Mouse (Mus musculus) kidney, postnatal 0 days (tissue): Measurements from ENCODE around the gene Prep. TPM values are rescaled to one million over a fixed set of nuclear protein-coding genes. Genes with fewer than 3 reads are reported as not detected.
"Not testable (repeated sequence)": the region's sequence is repeated elsewhere in the genome, so short reads cannot be mapped to it uniquely, and the experiment has no call there.

Experiments used
- ATAC-seq: fragments of 200-750 bp; cut with Nextera tagmentation; replicated peaks from 2 replicates; pipeline ENCODE4 v1.8.0; 2017; ENCODE audit warnings: low read depth, moderate number of reproducible peaks, moderate TSS enrichment, moderate library complexity; ENCODE audit not compliant: low FRiP score
- DNase-seq: peaks from one replicate; pipeline ENCODE4 v3.0.0-alpha.2; 2016; ENCODE audit warnings: low spot score
- H3K27ac ChIP-seq: fragments of 300-500 bp; sonication (generic); 2 replicates; pipeline ENCODE4 v1.5.1; 2014; ENCODE audit warnings: mild to moderate bottlenecking
- H3K27me3 ChIP-seq: fragments of 300-500 bp; sonication (generic); 2 replicates; pipeline ENCODE4 v1.6.1; 2014; ENCODE audit warnings: low read length, mixed read lengths; ENCODE audit not compliant: insufficient read depth
- H3K36me3 ChIP-seq: fragments of 300-500 bp; sonication (generic); 2 replicates; pipeline ENCODE4 v1.6.1; 2014; ENCODE audit warnings: low read length, mixed read lengths; ENCODE audit not compliant: insufficient read depth
- H3K4me1 ChIP-seq: fragments of 300-500 bp; sonication (generic); replicated peaks from 2 replicates; pipeline ENCODE4 v1.6.1; 2014; ENCODE audit warnings: antibody characterized with exemption, low read length, mixed read lengths; ENCODE audit not compliant: insufficient read depth
- H3K4me2 ChIP-seq: fragments of 300-500 bp; sonication (generic); 2 replicates; pipeline ENCODE4 v1.6.1; 2014; ENCODE audit warnings: mild to moderate bottlenecking, low read length, moderate library complexity, mixed read lengths
- H3K4me3 ChIP-seq: fragments of 300-500 bp; sonication (generic); replicated peaks from 2 replicates; pipeline ENCODE4 v1.5.1; 2014; ENCODE audit warnings: low read depth, low read length
- H3K9ac ChIP-seq: fragments of 300-500 bp; sonication (generic); 2 replicates; pipeline ENCODE4 v1.6.1; 2014; ENCODE audit warnings: low read depth, low read length
- H3K9me3 ChIP-seq: fragments of 300-500 bp; sonication (generic); replicated peaks from 2 replicates; pipeline ENCODE4 v1.6.1; 2016; ENCODE audit warnings: low read length, inconsistent platforms, mixed read lengths
- CTCF ChIP-seq: IDR thresholded peaks from 2 replicates; pipeline ENCODE4 v1.5.1; 2016; ENCODE audit warnings: antibody characterized with exemption, low read depth, mild to moderate bottlenecking, moderate library complexity
- WGBS: fragments of 180-500 bp; shearing (Covaris S2); extraction: QIAGEN DNeasy Blood & Tissue Kit; methylation state at CpG from one replicate; pipeline ENCODE4 v1.1.7; 2014; 5-methylcytosine and 5-hydroxymethylcytosine counted together
- polyA plus RNA-seq: library from polyadenylated mRNA; unstranded; fragments of >200 nt; fragmentation: Nextera tagmentation; extraction: Ambion mirVana; gene quantifications from 2 replicates; pipeline ENCODE4 v1.2.1, GENCODE M21; 2015

Prep gene
- polyA plus RNA-seq, 1 experiment from 2014 or later, result 12.8 TPM

- TF ChIP-seq CTCF, result no peak
- no peak overlapping the region for H3K4me3 ChIP-seq
- DNase-seq, result no peak
- no peak overlapping the region for H3K4me2 ChIP-seq
- H3K9ac ChIP-seq, result no peak overlapping the region
- H3K27ac ChIP-seq, result no peak overlapping the region
- no peaks in the 10 kb centered on the region for H3K27me3 ChIP-seq
- WGBS, result 80% methylated on average over 5 of the region's 5 CpGs
- H3K4me1 ChIP-seq, result no peaks in the 10 kb centered on the region
- peaks cover 43% of the 10 kb centered on the region for H3K36me3 ChIP-seq
- H3K9me3 ChIP-seq, result no peaks in the 10 kb centered on the region
- no peak for ATAC-seq
Measured at GRCm38 (mm10) chr10:45151137-45151536, 84.1 kb downstream of the Prep start.

GRCm38 (mm10) chr10:45151771-45152692, 85.0 kb downstream of the Prep start:
- peaks cover 43% of the 10 kb centered on the region for H3K36me3 ChIP-seq
- H3K9me3 ChIP-seq, result no peaks in the 10 kb centered on the region
- ATAC-seq, result no peak
- H3K27ac ChIP-seq, result no peak overlapping the region
- WGBS, result 93% methylated on average over 12 of the region's 12 CpGs
- DNase-seq, result no peak
- H3K4me1 ChIP-seq, result no peaks in the 10 kb centered on the region
- no peak overlapping the region for H3K4me3 ChIP-seq
- no peak for TF ChIP-seq CTCF
- H3K4me2 ChIP-seq, result no peak overlapping the region
- H3K9ac ChIP-seq, result no peak overlapping the region
- H3K27me3 ChIP-seq, result no peaks in the 10 kb centered on the region

GRCm38 (mm10) chr10:45154557-45155060, 87.6 kb downstream of the Prep start:
- DNase-seq, result no peak
- Histone ChIP-seq H3K9me3 (no peaks in the 10 kb centered on the region), H3K4me3 (no peak overlapping the region), H3K27me3 (no peaks in the 10 kb centered on the region), H3K9ac (no peak overlapping the region), H3K27ac (no peak overlapping the region), H3K4me1 (no peaks in the 10 kb centered on the region), H3K4me2 (no peak overlapping the region), H3K36me3 (peaks cover 42% of the 10 kb centered on the region)
- no peak for ATAC-seq
- 89% methylated on average over 14 of the region's 14 CpGs for WGBS
- TF ChIP-seq CTCF, result no peak

- Histone ChIP-seq H3K9ac (no peak overlapping the region), H3K27me3 (no peaks in the 10 kb centered on the region), H3K4me2 (no peak overlapping the region), H3K27ac (no peak overlapping the region), H3K4me1 (no peaks in the 10 kb centered on the region), H3K9me3 (no peaks in the 10 kb centered on the region), H3K4me3 (no peak overlapping the region), H3K36me3 (no peaks in the 10 kb centered on the region)
- no peak for ATAC-seq
- TF ChIP-seq CTCF, result no peak
- WGBS, result 79% methylated on average over 8 of the region's 8 CpGs
- no peak for DNase-seq
Measured at GRCm38 (mm10) chr10:45165851-45166250, 98.8 kb downstream of the Prep start.

GRCm38 (mm10) chr10:45173927-45174326, 106.9 kb downstream of the Prep start:
- no peaks in the 10 kb centered on the region for H3K9me3 ChIP-seq
- no peaks in the 10 kb centered on the region for H3K36me3 ChIP-seq
- TF ChIP-seq CTCF, result no peak
- H3K27me3 ChIP-seq, result no peaks in the 10 kb centered on the region
- H3K4me2 ChIP-seq, result no peak overlapping the region
- ATAC-seq, result no peak
- no peak overlapping the region for H3K9ac ChIP-seq
- H3K27ac ChIP-seq, result no peak overlapping the region
- 53% methylated on average over 8 of the region's 8 CpGs for WGBS
- peak; percentile 44 for DNase-seq
- no peaks in the 10 kb centered on the region for H3K4me1 ChIP-seq
- no peak overlapping the region for H3K4me3 ChIP-seq

GRCm38 (mm10) chr10:45174345-45174744, 107.3 kb downstream of the Prep start:
- 39% methylated on average over 3 of the region's 3 CpGs for WGBS
- Histone ChIP-seq H3K36me3 (no peaks in the 10 kb centered on the region), H3K27ac (no peak overlapping the region), H3K9me3 (no peaks in the 10 kb centered on the region), H3K4me3 (no peak overlapping the region), H3K4me1 (no peaks in the 10 kb centered on the region), H3K27me3 (no peaks in the 10 kb centered on the region), H3K4me2 (no peak overlapping the region), H3K9ac (no peak overlapping the region)
- ATAC-seq (0 out of 2 replicates have a peak, but pooled peaks have one; percentile 54), DNase-seq (no peak)
- TF ChIP-seq CTCF, result no peak

- WGBS, result no CpG with 5 or more reads among the region's 5 CpGs
- DNase-seq, result not testable (repeated sequence)
Measured at GRCm38 (mm10) chr10:45177798-45178197, 110.8 kb downstream of the Prep start, which contains the start of gene Popdc3. Popdc3 (plus strand) TSS chr10:45178098.

More at GRCm38 (mm10) chr10:45177798-45178197, 110.8 kb downstream of the Prep start, which contains the start of gene Popdc3:
- not testable (repeated sequence) for H3K27me3 ChIP-seq, H3K27ac ChIP-seq, H3K9ac ChIP-seq, H3K4me1 ChIP-seq, ATAC-seq, H3K9me3 ChIP-seq, H3K36me3 ChIP-seq, H3K4me2 ChIP-seq, H3K4me3 ChIP-seq
